ENCODE assay signal across 7 mouse cellular contexts in genomic region chr5:24384407-24384806, GRCm38 (mm10). TPM values are rescaled to one million over a fixed set of nuclear protein-coding genes. Genes with fewer than 3 reads are reported as not detected.
DNase-seq lines count a peak whose midpoint lies in the region; ATAC-seq and TF ChIP-seq lines count a peak whose summit lies in the region.

No protein-coding gene starts in this region.

- H3K27ac ChIP-seq in left cerebral cortex, adult 2 months: peak overlapping the region; percentile 95
- peak overlapping the region; percentile 69 for H3K27ac ChIP-seq in heart, embryonic 16.5 days (ENCODE audit: low read length)
- H3K27ac ChIP-seq in liver, embryonic 13.5 days: no peak overlapping the region
- H3K27ac ChIP-seq in midbrain, embryonic 14.5 days (replicated peaks; ENCODE audit: low read depth, low read length): no peak overlapping the region

- DNase-seq in left cerebral cortex, adult 2 months (ENCODE audit: extremely low spot score in 1 of 2, low spot score in 2 of 2): no peak
- no peak for DNase-seq in left cerebral cortex, postnatal 4 days
- peak; percentile 82 for DNase-seq in brain, adult 2 months (ENCODE audit: low read depth, low spot score)
- DNase-seq in liver, embryonic 13.5 days: no peak
- DNase-seq in embryo, embryonic 10 days (ENCODE audit: low spot score): no peak
- no peak for DNase-seq in midbrain, embryonic 14.5 days

- WGBS in heart, embryonic 16.5 days: 52% methylated on average over 6 of the region's 6 CpGs
- whole genome bisulfite sequencing in liver, embryonic 13.5 days (ENCODE audit: insufficient replicate concordance): 22% methylated on average over 6 of the region's 6 CpGs
- WGBS in midbrain, embryonic 14.5 days: 77% methylated on average over 6 of the region's 6 CpGs

- H3K27me3 ChIP-seq in heart, embryonic 16.5 days (ENCODE audit: control insufficient read depth, insufficient read depth, low read length): peaks cover 3% of the 10 kb centered on the region; the same call in 1 of the 2 replicates
- peaks cover 52% of the 10 kb centered on the region for H3K27me3 ChIP-seq in liver, embryonic 13.5 days
- peaks cover 16% of the 10 kb centered on the region; the same call in 1 of the 2 replicates for H3K27me3 ChIP-seq in midbrain, embryonic 14.5 days (ENCODE audit: control insufficient read depth, insufficient read depth, low read length)

- intact Hi-C loops in left cerebral cortex, adult 2 months (cut with DNase I): no loop called here
- intact Hi-C loops in left cerebral cortex, postnatal 4 days (cut with DNase I): no loop called here

- ATAC-seq in heart, embryonic 16.5 days (replicated peaks; ENCODE audit: extremely low read depth, insufficient read depth, low FRiP score): peak; percentile 14
- no peak for ATAC-seq in liver, embryonic 13.5 days (ENCODE audit: low read depth)
- no peak for ATAC-seq in midbrain, embryonic 14.5 days (ENCODE audit: low FRiP score, low TSS enrichment)

- peaks cover 34% of the 10 kb centered on the region for H3K4me1 ChIP-seq in heart, embryonic 16.5 days (ENCODE audit: control insufficient read depth, insufficient read depth, low read length)
- peaks cover 47% of the 10 kb centered on the region for H3K4me1 ChIP-seq in liver, embryonic 13.5 days (replicated peaks)
- H3K4me1 ChIP-seq in midbrain, embryonic 14.5 days (ENCODE audit: control insufficient read depth, insufficient read depth, low read length): peaks cover 26% of the 10 kb centered on the region

- no peak overlapping the region for H3K4me3 ChIP-seq in left cerebral cortex, adult 2 months
- H3K4me3 ChIP-seq in heart, embryonic 16.5 days (ENCODE audit: low read length): no peak overlapping the region
- H3K4me3 ChIP-seq in liver, embryonic 13.5 days (replicated peaks): no peak overlapping the region
- H3K4me3 ChIP-seq in midbrain, embryonic 14.5 days (replicated peaks; ENCODE audit: low read depth, low read length): no peak overlapping the region

- no peak overlapping the region for H3K9ac ChIP-seq in heart, embryonic 16.5 days (ENCODE audit: low read length)
- H3K9ac ChIP-seq in liver, embryonic 13.5 days: no peak overlapping the region
- H3K9ac ChIP-seq in midbrain, embryonic 14.5 days (replicated peaks; ENCODE audit: low read length): no peak overlapping the region

- H3K9me3 ChIP-seq in heart, embryonic 16.5 days (replicated peaks; ENCODE audit: control insufficient read depth, low read length): no peaks in the 10 kb centered on the region
- H3K9me3 ChIP-seq in liver, embryonic 13.5 days (replicated peaks): no peaks in the 10 kb centered on the region
- no peaks in the 10 kb centered on the region for H3K9me3 ChIP-seq in midbrain, embryonic 14.5 days (ENCODE audit: control insufficient read depth, low read length)

- no peaks in the 10 kb centered on the region for H3K36me3 ChIP-seq in heart, embryonic 16.5 days (ENCODE audit: control insufficient read depth, insufficient read depth)
- H3K36me3 ChIP-seq in liver, embryonic 13.5 days: no peaks in the 10 kb centered on the region
- no peaks in the 10 kb centered on the region for H3K36me3 ChIP-seq in midbrain, embryonic 14.5 days (ENCODE audit: control insufficient read depth, insufficient read depth, low read length)

- H3K4me2 ChIP-seq in heart, embryonic 16.5 days (ENCODE audit: low read depth, low read length): no peak overlapping the region
- peak overlapping the region; percentile 75; the same call in 1 of the 2 replicates for H3K4me2 ChIP-seq in liver, embryonic 13.5 days
- no peak overlapping the region for H3K4me2 ChIP-seq in midbrain, embryonic 14.5 days (ENCODE audit: low read length)

- TF ChIP-seq CTCF in left cerebral cortex, adult 2 months (IDR thresholded peaks at IDR 0.05): no peak; the same call in 1 of the 2 replicates

RNA-seq across cellular contexts. Expression of gene Atg9b, which starts 7.5 kb away (rescaled TPM):
- 1 to 10 TPM; 4.0 to 4.2 TPM for total RNA-seq in left cerebral cortex, adult 2 months (2021)
- 1 to 10 TPM; 6.4 to 8.1 TPM for total RNA-seq in left cerebral cortex, postnatal 4 days (2021)
- 2.3 and 2.6 TPM in 2 replicates for polyA plus RNA-seq in heart, embryonic 16.5 days (2015; fragmentation: Nextera tagmentation; extraction: Ambion mirVana)
- 0.56 and 0.60 TPM in 2 replicates for polyA plus RNA-seq in liver, embryonic 13.5 days (2015; fragmentation: Nextera tagmentation; extraction: Ambion mirVana)
- 0.72 and 1.0 TPM in 2 replicates for polyA plus RNA-seq in midbrain, embryonic 14.5 days (2014; fragmentation: Nextera tagmentation; extraction: Ambion mirVana)

RNA-seq across cellular contexts. Expression of gene Abcb8, which starts 9.1 kb away (rescaled TPM):
- 10 to 100 TPM; 45.3 to 54.9 TPM for total RNA-seq in left cerebral cortex, adult 2 months (2021)
- 10 to 100 TPM; 44.5 to 53.6 TPM for total RNA-seq in left cerebral cortex, postnatal 4 days (2021)
- 71.1 and 77.3 TPM in 2 replicates for polyA plus RNA-seq in heart, embryonic 16.5 days (2015; fragmentation: Nextera tagmentation; extraction: Ambion mirVana)
- 30.2 and 30.5 TPM in 2 replicates for polyA plus RNA-seq in liver, embryonic 13.5 days (2015; fragmentation: Nextera tagmentation; extraction: Ambion mirVana)
- polyA plus RNA-seq in midbrain, embryonic 14.5 days (2014; fragmentation: Nextera tagmentation; extraction: Ambion mirVana): 45.3 and 52.1 TPM in 2 replicates

RNA-seq across cellular contexts. Expression of gene Nos3, which starts 19.8 kb away (rescaled TPM):
- total RNA-seq in left cerebral cortex, adult 2 months (2021): 1 to 10 TPM; 8.8 to 9.3 TPM
- 10 to 100 TPM; 10.0 to 10.2 TPM for total RNA-seq in left cerebral cortex, postnatal 4 days (2021)
- polyA plus RNA-seq in heart, embryonic 16.5 days (2015; fragmentation: Nextera tagmentation; extraction: Ambion mirVana): 27.3 and 31.9 TPM in 2 replicates
- 2.5 and 2.7 TPM in 2 replicates for polyA plus RNA-seq in liver, embryonic 13.5 days (2015; fragmentation: Nextera tagmentation; extraction: Ambion mirVana)
- 5.1 and 7.0 TPM in 2 replicates for polyA plus RNA-seq in midbrain, embryonic 14.5 days (2014; fragmentation: Nextera tagmentation; extraction: Ambion mirVana)

RNA-seq across cellular contexts. Expression of gene Asic3, which starts 28.8 kb away (rescaled TPM):
- under 1 TPM in 1 of 2 experiments, not detected in 1; 0.36 TPM for total RNA-seq in left cerebral cortex, adult 2 months (2021)
- not detected for total RNA-seq in left cerebral cortex, postnatal 4 days (2021)
- 0.14 TPM in 1 of 2 replicates, not detected in the other for polyA plus RNA-seq in heart, embryonic 16.5 days (2015; fragmentation: Nextera tagmentation; extraction: Ambion mirVana)
- polyA plus RNA-seq in liver, embryonic 13.5 days (2015; fragmentation: Nextera tagmentation; extraction: Ambion mirVana): not detected in 2 replicates
- not detected in 2 replicates for polyA plus RNA-seq in midbrain, embryonic 14.5 days (2014; fragmentation: Nextera tagmentation; extraction: Ambion mirVana)

RNA-seq across cellular contexts. Expression of gene Kcnh2, which starts 33.0 kb away (rescaled TPM):
- total RNA-seq in left cerebral cortex, adult 2 months (2021): 10 to 100 TPM; 28.6 to 32.8 TPM
- 10 to 100 TPM; 16.4 to 21.2 TPM for total RNA-seq in left cerebral cortex, postnatal 4 days (2021)
- polyA plus RNA-seq in heart, embryonic 16.5 days (2015; fragmentation: Nextera tagmentation; extraction: Ambion mirVana): 18.0 and 25.2 TPM in 2 replicates
- 0.20 and 0.22 TPM in 2 replicates for polyA plus RNA-seq in liver, embryonic 13.5 days (2015; fragmentation: Nextera tagmentation; extraction: Ambion mirVana)
- 10.2 and 13.1 TPM in 2 replicates for polyA plus RNA-seq in midbrain, embryonic 14.5 days (2014; fragmentation: Nextera tagmentation; extraction: Ambion mirVana)

Comparison
In these comparisons a context has a peak if more than half of its experiments do, and no peak if none do; other contexts are left out.
1. H3K27ac ChIP-seq: peak in left cerebral cortex, adult 2 months (single experiment) and heart, embryonic 16.5 days (single experiment); none in liver, embryonic 13.5 days (single experiment) and midbrain, embryonic 14.5 days (single experiment).